Mouse (Mus musculus) MEL (cell line): ENCODE measurements around the gene Cyb5r4.

ENCODE experiments used
- CTCF ChIP-seq, 3 experiments: IDR thresholded peaks in 2 of 3; conservative IDR thresholded peaks in 1 of 3; 2 replicates each; pipeline ENCODE4 v1.5.1; 2011 to 2012; ENCODE audit warnings: low read length in 3 of 3, low read depth in 2 of 3, mild to moderate bottlenecking in 2 of 3, improper control_type of control experiment in 1 of 3, inconsistent platforms in 1 of 3, mixed read lengths in 1 of 3, moderate library complexity in 1 of 3; ENCODE audit not compliant: control insufficient read depth in 1 of 3, insufficient read depth in 1 of 3, poor library complexity in 1 of 3, severe bottlenecking in 1 of 3
- EP300 ChIP-seq, 2 experiments: IDR thresholded peaks; 2 replicates each; pipeline ENCODE4 v1.6.1; 2011; ENCODE audit warnings: improper control_type of control experiment in 2 of 2, low read length in 2 of 2, low read depth in 1 of 2, mild to moderate bottlenecking in 1 of 2
- KAT2A ChIP-seq: conservative IDR thresholded peaks from 2 replicates; pipeline ENCODE4 v1.6.1; 2012; ENCODE audit warnings: low read depth, low read length, improper control_type of control experiment, inconsistent platforms
- MAZ ChIP-seq: IDR thresholded peaks from 2 replicates; pipeline ENCODE4 v1.6.1; 2012; ENCODE audit warnings: low read depth, mild to moderate bottlenecking, inconsistent platforms, low read length, improper control_type of control experiment
- MYB ChIP-seq: IDR thresholded peaks from 2 replicates; pipeline ENCODE4 v1.6.1; 2011; ENCODE audit warnings: mild to moderate bottlenecking, low read depth, low read length, improper control_type of control experiment
- POLR2A ChIP-seq, 2 experiments: IDR thresholded peaks; 2 replicates each; pipeline ENCODE4 v1.6.1; 2011 to 2012; ENCODE audit warnings: low read length in 2 of 2, mild to moderate bottlenecking in 2 of 2, control low read depth in 1 of 2, improper control_type of control experiment in 1 of 2, low read depth in 1 of 2, moderate library complexity in 1 of 2; ENCODE audit not compliant: control insufficient read depth in 1 of 2, insufficient read depth in 1 of 2, poor library complexity in 1 of 2
- POLR2AphosphoS2 ChIP-seq: IDR thresholded peaks from 2 replicates; pipeline ENCODE4 v1.6.1; 2011; ENCODE audit warnings: low read length, improper control_type of control experiment
- USF1 ChIP-seq: IDR thresholded peaks from 2 replicates; pipeline ENCODE4 v1.6.1; 2014; ENCODE audit warnings: low read depth, mild to moderate bottlenecking, inconsistent platforms, low read length, improper control_type of control experiment, moderate library complexity
- USF2 ChIP-seq, 2 experiments: IDR thresholded peaks; 2 replicates each; pipeline ENCODE4 v1.6.1; 2011 to 2012; ENCODE audit warnings: improper control_type of control experiment in 2 of 2, low read length in 2 of 2, borderline replicate concordance in 1 of 2, inconsistent platforms in 1 of 2, low read depth in 1 of 2, mild to moderate bottlenecking in 1 of 2; ENCODE audit not compliant: insufficient read depth in 1 of 2
- ZC3H11A ChIP-seq: IDR thresholded peaks from 2 replicates; pipeline ENCODE4 v1.6.1; 2012; ENCODE audit warnings: low read depth, mild to moderate bottlenecking, inconsistent platforms, low read length, improper control_type of control experiment

- TF ChIP-seq CTCF (IDR thresholded peaks at IDR 0.05 in 2 of 3, conservative IDR thresholded peaks at IDR 0.05 in 1 of 3; ENCODE audit: control insufficient read depth in 1 of 3, insufficient read depth in 1 of 3, low read depth in 2 of 3, low read length in 3 of 3, poor library complexity in 1 of 3, severe bottlenecking in 1 of 3) (no peak), USF1 (no peak), EP300 (IDR thresholded peaks at IDR 0.05; ENCODE audit: low read depth in 1 of 2, low read length in 2 of 2) (no peak), POLR2A (IDR thresholded peaks at IDR 0.05; ENCODE audit: control insufficient read depth in 1 of 2, insufficient read depth in 1 of 2, low read depth in 1 of 2, low read length in 2 of 2, poor library complexity in 1 of 2) (no peak), ZC3H11A (no peak), KAT2A (no peak), MAZ (no peak), USF2 (IDR thresholded peaks at IDR 0.05; ENCODE audit: borderline replicate concordance in 1 of 2, insufficient read depth in 1 of 2, low read depth in 1 of 2, low read length in 2 of 2) (no peak), POLR2AphosphoS2 (no peak), MYB (no peak)
These were observed 16.9 kb upstream of the Cyb5r4 start for GRCm38 (mm10) chr9:87004701-87005434.
